13 mouse cellular contexts compared by ENCODE assay signal in the genomic region with DNA sequence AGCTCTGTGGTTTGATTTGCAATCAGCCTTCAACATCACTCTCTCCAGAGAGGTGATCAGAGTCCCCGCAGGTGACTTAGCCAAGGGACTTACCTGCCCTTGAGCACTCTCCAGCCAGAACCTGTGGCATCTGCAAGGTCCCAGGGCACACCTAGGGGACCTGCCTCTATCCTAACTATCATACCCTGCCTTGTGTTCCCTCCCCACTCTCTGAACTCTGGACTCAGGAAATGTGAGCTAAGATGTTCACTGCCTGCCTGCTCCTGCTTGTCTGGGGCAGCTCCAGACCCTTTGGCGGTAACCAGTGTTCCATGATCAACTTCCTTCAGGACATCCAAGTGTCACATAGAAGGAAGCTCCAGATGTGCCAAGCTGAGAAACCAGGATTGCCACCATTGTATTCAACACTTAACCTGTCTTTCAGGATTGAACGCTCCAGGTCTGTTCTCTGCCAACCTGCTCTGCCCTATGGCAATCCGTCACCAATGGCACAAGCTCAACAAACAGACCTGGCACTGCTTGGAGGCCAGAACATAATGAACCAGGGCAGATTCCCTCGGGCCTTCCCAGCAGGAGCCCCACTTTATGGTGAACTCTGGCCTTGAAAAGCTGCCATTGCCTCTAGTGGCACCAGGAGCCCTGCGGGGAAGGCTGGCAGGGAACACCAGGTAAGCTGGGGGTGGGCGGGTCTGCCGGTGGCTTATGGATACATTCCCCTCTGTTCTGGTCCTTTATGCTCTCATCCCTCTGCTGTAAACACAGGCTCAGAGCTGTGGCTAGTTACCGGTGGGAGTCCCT.
DNase-seq lines count a peak whose midpoint lies in the region; ATAC-seq and TF ChIP-seq lines count a peak whose summit lies in the region.
"Had no signal": no experiment of that assay in that cellular context is flagged by ENCODE, and none has a peak within 500 bp of the region (broad histone marks: within the 10 kb centered on the region; RNA-seq: fewer than 3 reads in every experiment).

No protein-coding gene starts in this region.

- no peaks in the 10 kb centered on the region for H3K27me3 ChIP-seq in midbrain, embryonic 11.5 days (ENCODE audit: control insufficient read depth, insufficient read depth, low read length)
- H3K27me3 ChIP-seq in midbrain, embryonic 13.5 days = 0 out of 2 replicates have a peak, but pooled peaks cover 4% of the 10 kb centered on the region
- H3K27me3 ChIP-seq in small intestine, adult 2 months (ENCODE audit: control insufficient read depth, insufficient read depth, low read length) = no peaks in the 10 kb centered on the region

- H3K36me3 ChIP-seq in midbrain, embryonic 11.5 days (ENCODE audit: control insufficient read depth, insufficient read depth, low read length) = no peaks in the 10 kb centered on the region
- H3K36me3 ChIP-seq in midbrain, embryonic 13.5 days = no peaks in the 10 kb centered on the region
- no peaks in the 10 kb centered on the region for H3K36me3 ChIP-seq in small intestine, adult 2 months (ENCODE audit: control insufficient read depth, insufficient read depth, low read length)
- H3K36me3 ChIP-seq: liver, embryonic 13.5 days had no signal

- peak; percentile 17; the same call in 1 of the 2 replicates for TF ChIP-seq POLR2A in small intestine, adult 2 months (IDR thresholded peaks at IDR 0.05; ENCODE audit: low read depth, low read length)

- no peaks in the 10 kb centered on the region for H3K9me3 ChIP-seq in midbrain, embryonic 11.5 days (ENCODE audit: control insufficient read depth, low read length)
- no peaks in the 10 kb centered on the region for H3K9me3 ChIP-seq in midbrain, embryonic 13.5 days
- H3K9me3 ChIP-seq: liver, embryonic 13.5 days had no signal

- H3K27ac ChIP-seq in midbrain, embryonic 11.5 days (ENCODE audit: low read depth, low read length) = no peak overlapping the region
- H3K27ac ChIP-seq in midbrain, embryonic 13.5 days = no peak overlapping the region
- peak overlapping the region; percentile 64 for H3K27ac ChIP-seq in small intestine, adult 2 months (ENCODE audit: insufficient read depth, low read depth, low read length)
- H3K27ac ChIP-seq: kidney, postnatal 0 days; left cerebral cortex, adult 2 months; liver, embryonic 13.5 days; macrophage had no signal

- no peak overlapping the region for H3K9ac ChIP-seq in midbrain, embryonic 11.5 days (ENCODE audit: low read length)
- H3K9ac ChIP-seq in midbrain, embryonic 13.5 days (replicated peaks) = no peak overlapping the region
- H3K9ac ChIP-seq: liver, embryonic 13.5 days had no signal

- H3K4me3 ChIP-seq in midbrain, embryonic 11.5 days (ENCODE audit: low read depth, low read length) = no peak overlapping the region
- no peak overlapping the region for H3K4me3 ChIP-seq in midbrain, embryonic 13.5 days (replicated peaks)
- H3K4me3 ChIP-seq in small intestine, adult 2 months (ENCODE audit: low read depth, low read length) = peak overlapping the region; percentile 57
- H3K4me3 ChIP-seq: left cerebral cortex, adult 2 months; liver, embryonic 13.5 days had no signal

- peak; percentile 36 for DNase-seq in adrenal gland, adult 2 months
- no peak for DNase-seq in adrenal gland, adult 18-20 months (ENCODE audit: low spot score in 2 of 2)
- peak; percentile 71 for DNase-seq in midbrain, embryonic 11.5 days (ENCODE audit: low spot score, missing footprints)
- DNase-seq in cerebellum, postnatal 10 days = peak; percentile 54 to 57
- no peak for DNase-seq in layer of hippocampus, adult 18-20 months (ENCODE audit: low spot score in 2 of 2)
- DNase-seq: heart, postnatal 14 days; liver, embryonic 13.5 days had no signal

- ATAC-seq in midbrain, embryonic 11.5 days (ENCODE audit: low FRiP score) = no peak
- no peak for ATAC-seq in midbrain, embryonic 13.5 days
- ATAC-seq in megakaryocyte-erythroid progenitor cell, adult 5-6 weeks (replicated peaks; ENCODE audit: low FRiP score, low TSS enrichment, poor library complexity, severe bottlenecking) = no peak

- H3K4me1 ChIP-seq in midbrain, embryonic 11.5 days (ENCODE audit: control insufficient read depth, insufficient read depth, low read length) = peaks cover 5% of the 10 kb centered on the region; the same call in 1 of the 2 replicates
- peaks cover 37% of the 10 kb centered on the region for H3K4me1 ChIP-seq in midbrain, embryonic 13.5 days (replicated peaks)
- H3K4me1 ChIP-seq in small intestine, adult 2 months (ENCODE audit: control insufficient read depth, insufficient read depth, insufficient read length, low read length) = peaks cover 12% of the 10 kb centered on the region
- H3K4me1 ChIP-seq: liver, embryonic 13.5 days had no signal

- H3K4me2 ChIP-seq in midbrain, embryonic 11.5 days = no peak overlapping the region
- H3K4me2 ChIP-seq in midbrain, embryonic 13.5 days (replicated peaks) = no peak overlapping the region
- H3K4me2 ChIP-seq: liver, embryonic 13.5 days had no signal

- WGBS in midbrain, embryonic 11.5 days = 73% methylated on average over 9 of the region's 9 CpGs
- 77% methylated on average over 9 of the region's 9 CpGs for WGBS in midbrain, embryonic 13.5 days
- 33% methylated on average over 9 of the region's 9 CpGs for WGBS in small intestine, adult 2 months

- no peak for TF ChIP-seq CTCF in small intestine, adult 2 months (IDR thresholded peaks at IDR 0.05; ENCODE audit: extremely low read depth, insufficient read length, insufficient replicate concordance, low read depth, low read length)

Comparison
In these comparisons a context has a peak if more than half of its experiments do, and no peak if none do; other contexts are left out.
1. DNase-seq: peak in adrenal gland, adult 2 months (single experiment), midbrain, embryonic 11.5 days (single experiment) and cerebellum, postnatal 10 days (2 of 2); none in adrenal gland, adult 18-20 months (0 of 2) and layer of hippocampus, adult 18-20 months (0 of 2).